Mouse (Mus musculus) left cerebral cortex, postnatal 14 days (tissue): ENCODE results near the gene Hcn4. TPM values are rescaled to one million over a fixed set of nuclear protein-coding genes. Genes with fewer than 3 reads are reported as not detected.

Experiments
- DNase-seq, 2 experiments: peaks; one replicate each; pipeline ENCODE4 v3.0.0; 2021 to 2022; ENCODE audit warnings: low spot score in 2 of 2, mixed read lengths in 1 of 2
- intact Hi-C: fragments of 180-260 bp; cut with DNase I; formaldehyde crosslinking; loops from one replicate; pipeline ENCODE4 v1.15.1; 2025
- long read RNA-seq, 2 experiments: library from polyadenylated mRNA; stranded (forward); transcript quantifications; one replicate each; pipeline ENCODE4 v2.0.0; 2021
- total RNA-seq, 2 experiments: library from RNA; stranded (reverse); gene quantifications; 2 replicates each; pipeline ENCODE4 v1.2.3; 2021

The Hcn4 gene
- 10 to 100 TPM in 1 of 2 experiments, 1 to 10 TPM in 1; 9.9 to 11.3 TPM for total RNA-seq
- long read RNA-seq, experiment 1, result 0 reads
- long read RNA-seq, experiment 2, partial matches to known transcripts, result 0 of 4 reads
- long read RNA-seq, experiment 2, other reads (novel, unspliced or antisense), result 4 of 4 reads

- intact Hi-C loops, result no loop called here
- DNase-seq, result peak in 1 of 2 experiments; percentile 11
Measured at GRCm38 (mm10) chr9:58823139-58823917, at the start of gene Hcn4. TSS of gene Hcn4 (plus strand) at chr9:58823412.

- intact Hi-C loops, result no loop called here
Measured at GRCm38 (mm10) chr9:58774761-58775160, 48.5 kb upstream of the Hcn4 start.

GRCm38 (mm10) chr9:58775363-58775762 lies 47.8 kb upstream of the Hcn4 start:
- no peak for DNase-seq
- intact Hi-C loops, result no loop called here

More at GRCm38 (mm10) chr9:58774761-58775160, 48.5 kb upstream of the Hcn4 start:
- no peak for DNase-seq

- intact Hi-C loops, result no loop called here
- no peak for DNase-seq
Measured at GRCm38 (mm10) chr9:58789476-58789875, 33.7 kb upstream of the Hcn4 start.

- no peak for DNase-seq
- intact Hi-C loops, result no loop called here
Measured at GRCm38 (mm10) chr9:58798155-58798554, 25.1 kb upstream of the Hcn4 start.

- intact Hi-C loops, result no loop called here
Measured at GRCm38 (mm10) chr9:58801441-58801840, 21.8 kb upstream of the Hcn4 start.

GRCm38 (mm10) chr9:58802294-58802693 lies 20.9 kb upstream of the Hcn4 start:
- DNase-seq, result no peak
- intact Hi-C loops, result no loop called here

More at GRCm38 (mm10) chr9:58801441-58801840, 21.8 kb upstream of the Hcn4 start:
- no peak for DNase-seq

- intact Hi-C loops, result no loop called here
- DNase-seq, result no peak
Measured at GRCm38 (mm10) chr9:58802802-58803201, 20.4 kb upstream of the Hcn4 start.

- peak; percentile 30 to 37 for DNase-seq
- intact Hi-C loops, result no loop called here
Measured at GRCm38 (mm10) chr9:58805601-58806318, 17.5 kb upstream of the Hcn4 start.

GRCm38 (mm10) chr9:58811171-58811570 lies 12.0 kb upstream of the Hcn4 start:
- DNase-seq, result no peak
- intact Hi-C loops, result no loop called here

GRCm38 (mm10) chr9:58815552-58816260 lies 7.5 kb upstream of the Hcn4 start:
- peak; percentile 60 to 72 for DNase-seq
- intact Hi-C loops, result no loop called here

GRCm38 (mm10) chr9:58816458-58816857 lies 6.8 kb upstream of the Hcn4 start:
- DNase-seq, result no peak
- intact Hi-C loops, result no loop called here

- intact Hi-C loops, result no loop called here
- DNase-seq, result no peak
Measured at GRCm38 (mm10) chr9:58817676-58818075, 5.5 kb upstream of the Hcn4 start.

GRCm38 (mm10) chr9:58822431-58823091 lies 651 bp upstream of the Hcn4 start:
- DNase-seq, result peak; percentile 61 to 79
- intact Hi-C loops, result no loop called here

- intact Hi-C loops, result no loop called here
- no peak for DNase-seq
Measured at GRCm38 (mm10) chr9:58823918-58824215, 655 bp downstream of the Hcn4 start.

- DNase-seq, result no peak
- intact Hi-C loops, result no loop called here
Measured at GRCm38 (mm10) chr9:58829627-58830026, 6.4 kb downstream of the Hcn4 start.

GRCm38 (mm10) chr9:58832939-58833338 lies 9.7 kb downstream of the Hcn4 start:
- intact Hi-C loops, result no loop called here
- DNase-seq, result no peak

- no peak for DNase-seq
- intact Hi-C loops, result no loop called here
Measured at GRCm38 (mm10) chr9:58837174-58837573, 14.0 kb downstream of the Hcn4 start.

GRCm38 (mm10) chr9:58838504-58838903 lies 15.3 kb downstream of the Hcn4 start:
- no peak for DNase-seq
- intact Hi-C loops, result no loop called here

- intact Hi-C loops, result no loop called here
- DNase-seq, result no peak
Measured at GRCm38 (mm10) chr9:58841655-58842054, 18.4 kb downstream of the Hcn4 start.
